Mouse (Mus musculus): Measurements from ENCODE around the gene Wdr24.
A peak's percentile ranks its signal among the peaks of the same experiment; 100 is the strongest.

Gene Wdr24

GRCm38 (mm10) chr17:25832436-25833290 lies 9.2 kb downstream of the Wdr24 start:
- peak; percentile 99 for DNase-seq

- DNase-seq, result peak; percentile 86
Measured at GRCm38 (mm10) chr17:25833291-25833663, 9.8 kb downstream of the Wdr24 start, which contains the start of gene Stub1. Gene Stub1, minus strand, starts transcription at chr17:25833404.

DNA sequence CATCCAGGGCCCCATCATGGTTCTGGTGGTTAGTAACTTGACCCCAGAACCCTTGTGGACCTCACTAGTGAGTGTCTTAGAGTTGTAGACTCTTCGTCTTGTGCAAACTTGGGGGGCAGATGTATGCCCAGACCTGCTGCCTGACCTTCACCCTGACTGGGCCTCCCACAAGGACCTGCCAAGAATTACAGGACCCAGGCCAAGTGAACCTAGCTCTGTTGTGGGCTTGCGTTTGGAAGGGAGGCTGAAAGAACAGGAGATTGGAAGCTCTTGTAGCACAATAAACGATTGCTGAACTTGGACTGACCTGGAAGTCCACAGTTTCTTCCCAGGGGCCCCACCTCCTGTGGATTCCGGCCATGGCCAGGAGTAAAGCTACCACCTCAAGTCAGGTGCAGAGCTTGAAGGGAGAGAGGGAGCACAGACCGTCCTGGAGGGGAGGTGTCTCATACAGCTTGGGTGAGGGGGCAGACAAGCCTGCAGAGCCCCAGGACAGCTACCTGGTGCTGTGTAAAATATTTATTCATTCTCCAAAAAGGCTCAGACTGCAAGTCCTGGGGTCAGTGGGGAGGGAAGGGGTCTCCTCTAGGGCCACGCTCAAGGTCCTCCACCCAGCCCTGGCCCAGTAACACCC lies 10.7 kb downstream of the Wdr24 start:
- no peak for DNase-seq

GRCm38 (mm10) chr17:25834595-25835222 lies 11.3 kb downstream of the Wdr24 start:
- DNase-seq, result no peak

DNA sequence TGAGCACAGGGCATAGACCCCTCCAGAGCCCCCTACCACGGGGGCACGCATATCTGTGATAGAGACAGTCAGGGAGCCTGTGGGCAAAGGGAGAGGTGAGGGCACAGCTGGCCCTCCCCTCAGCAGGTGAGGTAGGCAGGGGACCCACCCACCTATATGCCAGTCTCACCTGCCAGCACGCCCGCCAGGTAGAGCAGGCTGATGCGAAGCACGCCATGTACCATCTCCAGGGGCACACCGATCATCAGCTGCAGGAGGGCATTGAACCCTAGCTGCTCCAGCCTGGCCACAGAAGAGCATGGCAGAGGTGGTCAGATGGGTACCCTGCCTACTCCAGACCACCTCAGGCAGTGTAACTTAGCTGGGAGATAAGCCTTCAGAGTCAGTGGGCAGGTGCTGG lies 11.9 kb downstream of the Wdr24 start:
- DNase-seq, result no peak

DNA sequence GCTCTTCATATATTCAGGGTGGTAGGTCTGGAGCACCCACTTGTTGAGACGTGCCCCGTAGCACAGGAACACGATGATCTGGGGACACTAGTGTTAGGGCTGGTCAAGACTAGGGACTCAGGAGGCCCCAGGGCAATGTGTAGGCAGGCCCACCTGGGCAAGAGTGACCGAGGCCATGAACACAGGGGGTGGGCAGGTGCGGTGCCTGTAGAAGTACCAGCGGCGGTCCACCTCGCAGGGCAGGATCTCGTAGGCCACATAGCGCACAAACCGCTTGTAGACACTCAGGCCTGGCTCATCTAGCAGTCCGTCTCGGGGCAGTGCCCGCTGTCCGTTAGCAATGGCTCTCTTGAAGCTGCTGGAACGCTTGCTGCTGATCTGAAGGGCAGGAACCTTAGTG lies 12.4 kb downstream of the Wdr24 start:
- no peak for DNase-seq

DNA sequence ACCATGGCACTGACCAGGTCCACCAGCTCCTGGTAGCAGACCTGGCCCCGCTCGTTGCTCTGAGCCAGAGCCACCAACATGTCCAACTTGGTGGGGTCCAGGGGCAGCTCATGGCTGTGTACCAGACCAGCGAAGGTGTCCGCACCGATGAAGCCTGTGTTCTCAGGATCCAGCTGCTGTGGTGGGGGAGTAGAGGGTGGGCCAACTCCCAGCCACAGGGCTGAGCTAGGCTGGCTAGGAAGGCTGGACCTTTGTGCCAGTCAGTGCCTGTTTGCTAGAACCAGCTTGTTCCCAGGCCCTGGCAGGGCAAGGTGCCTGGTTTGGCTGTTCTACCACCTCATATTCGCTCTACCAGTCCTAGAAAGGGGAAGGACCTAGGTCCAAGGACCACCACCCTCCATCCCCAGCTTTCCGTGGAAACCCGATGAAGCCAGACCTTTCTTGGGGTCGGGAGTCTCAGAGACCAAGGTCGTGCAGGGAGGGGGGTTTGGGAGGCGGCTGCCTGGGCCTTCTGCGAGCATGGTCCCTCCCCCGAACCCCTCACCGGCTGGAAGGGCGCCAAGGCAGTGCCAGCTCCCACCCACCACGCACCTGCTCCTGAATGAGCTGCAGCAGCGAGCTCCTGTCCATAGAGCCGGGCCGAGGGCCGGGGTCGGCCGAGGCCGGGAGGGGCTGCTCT lies 13.1 kb downstream of the Wdr24 start:
- no peak for DNase-seq

GRCm38 (mm10) chr17:25837076-25837410 lies 13.6 kb downstream of the Wdr24 start, which contains the start of gene Rhbdl1:
Gene Rhbdl1, minus strand, starts transcription at chr17:25837295.
- peak; percentile 86 for DNase-seq

DNA sequence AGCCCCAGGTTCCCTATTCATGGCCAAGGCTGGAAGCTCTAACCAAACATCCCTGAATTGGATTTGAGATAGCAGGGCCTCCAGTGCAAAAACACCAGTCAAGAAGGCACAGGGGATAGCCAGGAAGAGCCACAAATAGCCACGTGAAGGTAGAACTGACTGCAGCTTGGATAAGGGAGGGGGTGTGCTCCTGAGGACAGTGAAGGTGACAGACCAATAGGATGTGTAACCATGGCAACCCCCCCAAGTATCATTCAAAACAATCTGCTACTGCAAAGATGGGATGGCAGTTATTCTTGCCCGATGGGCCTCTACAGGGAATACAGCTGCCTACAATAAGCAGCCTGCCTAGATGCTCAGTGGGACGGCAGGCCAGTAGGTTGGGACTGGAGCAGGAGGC lies 14.1 kb downstream of the Wdr24 start:
- no peak for DNase-seq

DNA sequence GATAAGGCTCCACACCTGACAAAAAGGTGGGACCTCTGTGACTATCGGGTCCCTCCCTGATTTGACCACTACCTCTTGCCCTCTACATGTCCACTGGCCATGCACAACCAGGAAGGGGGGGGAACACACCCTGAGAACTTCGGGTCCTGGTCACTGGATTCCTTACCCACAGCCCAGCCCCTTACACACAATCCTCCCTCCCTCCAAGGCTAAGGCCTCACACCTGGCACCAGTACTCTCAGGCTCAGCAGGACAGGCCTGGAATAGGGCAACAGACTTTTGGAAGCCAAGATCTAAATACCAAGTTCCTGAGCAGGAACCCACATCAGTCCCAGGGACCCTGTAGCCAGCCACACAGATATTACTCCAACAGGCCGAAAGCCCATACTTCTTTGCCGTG lies 15.5 kb downstream of the Wdr24 start:
- DNase-seq, result no peak

DNA sequence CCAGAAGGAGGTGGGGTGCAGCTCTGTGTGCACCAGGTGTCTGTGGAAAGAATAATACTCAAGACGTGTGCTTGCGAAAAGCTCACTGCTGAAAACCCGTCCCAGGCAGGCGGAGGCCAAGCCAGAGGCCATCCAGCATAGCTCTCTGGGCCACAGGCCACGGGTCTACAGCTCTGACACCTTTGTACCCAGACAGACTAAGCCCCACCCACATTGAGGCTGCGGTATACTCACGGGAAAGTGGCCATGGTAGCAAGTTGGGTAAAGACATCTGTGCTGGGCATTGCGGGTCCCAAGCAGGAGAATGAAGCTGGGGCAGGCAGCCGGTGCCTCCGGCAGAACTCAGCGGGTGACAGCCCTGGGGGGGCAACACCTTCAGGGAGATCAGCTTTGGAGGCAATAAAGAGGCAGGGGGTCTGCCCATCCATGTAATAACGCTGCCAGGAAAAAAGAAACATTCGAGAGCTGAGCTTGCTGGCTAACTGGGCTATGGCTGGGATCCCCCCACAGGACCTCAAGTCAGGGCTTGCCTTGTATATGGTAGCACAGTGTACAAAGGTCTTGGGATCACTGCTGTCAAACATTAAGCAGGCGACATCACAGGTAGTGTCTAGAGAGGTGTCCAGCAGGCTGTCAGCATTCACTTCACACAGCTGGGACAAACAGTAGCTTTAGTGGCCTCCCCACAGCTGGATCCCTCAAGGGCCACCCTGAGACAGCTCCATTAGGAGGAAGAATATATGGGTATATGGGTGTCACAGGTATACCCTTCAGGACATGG lies 16.2 kb downstream of the Wdr24 start:
- DNase-seq, result no peak

GRCm38 (mm10) chr17:25840519-25840918 lies 17.1 kb downstream of the Wdr24 start:
- no peak for DNase-seq

DNA sequence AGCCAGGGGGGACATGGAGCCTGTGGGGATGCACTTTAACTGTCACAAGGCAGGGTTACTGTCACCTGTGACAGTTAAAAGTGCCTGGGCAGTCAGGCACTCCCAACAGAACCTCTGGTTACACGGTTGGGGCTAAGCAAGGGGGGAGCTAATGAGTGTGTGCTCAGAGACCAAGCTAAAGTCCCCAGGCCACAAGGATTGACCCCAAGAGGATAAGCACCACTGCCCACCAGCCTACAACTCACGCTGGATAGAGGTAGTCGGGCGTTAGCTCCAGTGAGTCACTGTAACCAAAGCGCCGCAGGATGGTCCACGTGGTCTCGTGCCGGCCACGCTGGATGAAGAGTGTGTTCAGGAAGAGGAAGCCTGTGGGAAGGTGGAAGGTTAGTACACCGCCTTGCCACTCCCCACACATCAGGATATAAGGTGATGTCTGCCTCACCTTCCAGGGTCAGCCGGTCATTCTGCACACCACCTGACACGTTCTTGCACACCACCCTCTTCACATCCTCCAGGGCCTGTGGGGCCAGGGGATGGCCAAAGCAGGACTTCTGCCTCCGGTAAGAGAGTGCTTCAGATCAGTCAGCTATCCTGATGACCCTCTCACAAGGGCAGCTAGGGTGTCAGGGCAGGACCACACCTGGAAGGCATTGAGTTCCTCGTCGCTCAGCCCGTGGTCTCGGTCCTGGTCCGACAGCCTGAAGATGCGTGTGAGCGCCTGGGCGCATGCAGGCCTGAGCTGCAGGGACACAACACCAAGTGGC lies 17.9 kb downstream of the Wdr24 start, which contains the start of gene Gm20683:
TSS of gene Gm20683 (minus strand) at position 647 of the 764 bp plus-strand sequence.
- DNase-seq, result no peak

DNA sequence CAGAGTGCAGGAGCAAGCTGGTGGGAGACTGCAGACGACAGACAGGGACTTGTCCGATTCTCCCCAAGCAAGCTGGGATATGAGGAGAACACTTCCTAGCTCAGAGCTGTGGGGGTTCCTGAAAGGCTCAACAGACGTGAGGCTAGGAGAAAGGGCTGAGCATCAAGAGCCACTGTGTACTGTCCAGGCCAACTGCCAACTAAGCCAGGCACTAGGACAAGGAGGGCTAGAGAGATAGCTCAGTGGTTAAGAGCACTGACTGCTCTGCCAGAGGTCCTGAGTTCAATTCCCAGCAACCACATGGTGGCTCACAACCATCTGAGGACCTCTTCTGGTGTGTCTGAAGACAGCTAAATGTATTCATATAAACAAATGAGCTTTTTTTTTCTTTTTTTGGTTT lies 19.1 kb downstream of the Wdr24 start:
- DNase-seq, result no peak

- DNase-seq, result no peak
Measured at GRCm38 (mm10) chr17:25843122-25843521, 19.7 kb downstream of the Wdr24 start.

DNA sequence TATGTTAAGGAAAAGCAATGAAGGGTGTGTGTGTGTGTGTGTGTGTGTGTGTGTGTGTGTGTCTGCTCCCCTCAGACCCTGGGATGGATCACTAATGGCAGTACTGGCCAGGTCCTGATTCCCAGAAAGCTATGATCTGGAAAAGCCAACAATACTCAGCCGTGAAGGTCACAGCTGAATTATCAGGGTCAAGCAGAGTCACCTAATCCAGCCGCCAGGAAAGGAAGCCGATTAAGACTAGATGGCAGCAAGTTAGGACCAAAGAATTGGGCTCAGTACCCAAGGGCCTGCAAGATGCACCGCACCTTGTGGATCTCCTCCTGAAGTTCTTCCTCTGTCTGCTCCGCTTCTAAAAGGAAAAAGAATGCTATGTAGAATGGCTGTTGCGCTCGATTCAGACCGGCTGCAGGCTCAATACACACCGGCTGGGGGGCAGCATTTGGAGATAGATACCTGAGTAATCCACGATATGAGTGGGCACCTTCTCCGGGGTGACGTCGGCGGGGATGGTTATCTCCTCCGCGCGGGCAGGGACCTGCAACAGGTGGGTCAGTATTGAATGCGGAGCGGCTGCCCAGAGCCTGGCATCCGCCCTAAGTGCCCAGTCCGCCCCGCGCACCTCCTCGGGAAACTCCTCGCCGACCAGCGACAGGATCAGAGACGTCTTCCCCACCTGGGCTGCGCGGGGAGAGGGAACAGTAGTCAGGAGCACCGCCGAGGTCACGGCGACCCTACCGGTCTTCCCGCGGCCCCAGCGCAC lies 20.4 kb downstream of the Wdr24 start:
- no peak for DNase-seq

GRCm38 (mm10) chr17:25844396-25844901 lies 21.0 kb downstream of the Wdr24 start, which contains the start of gene Rhot2:
Gene Rhot2, minus strand, starts transcription at chr17:25844851.
- DNase-seq, result peak; percentile 90

DNA sequence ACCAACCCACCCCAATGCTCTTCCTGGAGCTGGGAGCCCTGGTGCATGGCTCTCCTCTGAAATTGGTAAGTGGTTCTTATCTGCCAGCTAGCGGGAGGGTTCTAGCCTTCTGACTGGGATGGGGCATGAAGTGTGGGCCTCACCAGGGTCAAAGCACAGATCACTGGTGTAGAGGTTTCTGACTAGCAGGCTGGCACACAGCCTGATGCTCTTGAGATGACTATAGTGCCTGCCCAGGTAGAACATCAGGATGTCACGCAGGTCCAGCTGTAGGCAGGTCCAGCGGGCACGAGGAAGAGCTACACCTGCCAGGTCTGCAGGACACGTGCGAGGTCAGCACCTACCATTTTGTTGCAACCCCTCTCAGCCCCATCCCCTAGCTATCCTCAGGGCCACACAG lies 36.8 kb downstream of the Wdr24 start:
- no peak for DNase-seq

DNA sequence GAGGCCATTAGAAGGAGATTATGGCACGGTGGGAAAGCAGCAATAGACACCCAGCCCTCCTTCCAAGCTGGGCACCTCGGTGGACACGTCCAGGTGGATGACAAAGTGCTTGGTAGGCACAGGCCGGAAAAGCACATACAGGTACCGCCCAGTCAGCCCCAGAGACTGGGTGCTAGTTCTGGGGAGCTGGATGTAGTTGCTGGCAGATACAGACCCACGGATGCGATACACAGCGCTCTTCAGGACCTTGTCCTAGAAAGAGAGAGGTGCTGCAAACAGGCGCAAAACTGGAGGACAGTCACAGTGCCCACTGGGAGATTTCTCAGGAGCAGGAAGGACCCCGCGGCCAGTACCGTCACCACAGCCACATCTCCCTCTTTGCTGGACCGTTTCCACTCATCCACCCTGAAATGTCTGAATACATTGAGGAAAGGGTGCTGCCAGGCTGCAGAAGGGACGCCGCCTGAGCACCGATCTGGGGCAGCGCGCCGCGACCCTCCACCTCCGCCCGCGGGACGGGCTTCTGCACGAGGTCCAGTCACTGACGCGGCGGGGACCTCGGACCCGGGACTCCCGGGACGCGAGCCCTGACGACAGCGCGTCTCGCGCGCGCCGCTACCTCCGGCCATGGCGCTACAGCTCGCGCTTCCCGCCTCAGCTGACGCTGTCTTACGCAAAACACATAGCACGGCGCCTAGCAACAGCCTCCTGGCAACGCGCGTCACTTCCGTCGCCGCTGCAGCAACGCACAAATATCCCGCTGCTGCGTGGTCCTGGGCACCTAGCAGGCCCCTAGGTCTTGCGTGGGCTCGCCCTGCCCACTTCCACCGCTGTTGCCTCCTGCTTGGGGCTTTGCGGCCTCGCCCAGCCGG lies 37.6 kb downstream of the Wdr24 start, which contains the start of gene Wdr90:
TSS of gene Wdr90 (minus strand) at position 670 of the 872 bp plus-strand sequence.
- peak; percentile 85 for DNase-seq
